Comparison of ENCODE assay signal across 32 mouse cellular contexts in genomic region chr4:61844758-61845455, GRCm38 (mm10). TPM values are rescaled to one million over a fixed set of nuclear protein-coding genes. Genes with fewer than 3 reads are reported as not detected.
DNase-seq lines count a peak whose midpoint lies in the region; ATAC-seq and TF ChIP-seq lines count a peak whose summit lies in the region.
"Had no signal": no experiment of that assay in that cellular context is flagged by ENCODE, and none has a peak within 500 bp of the region (broad histone marks: within the 10 kb centered on the region; RNA-seq: fewer than 3 reads in every experiment).

No protein-coding gene starts in this region.

- ATAC-seq in embryonic facial prominence, embryonic 13.5 days (ENCODE audit: insufficient number of reproducible peaks, insufficient read depth, low FRiP score, low TSS enrichment, low read depth): 0 out of 2 replicates have a peak, but pooled peaks have one; percentile 52
- ATAC-seq in kidney, embryonic 14.5 days (ENCODE audit: low FRiP score, low TSS enrichment): no peak
- no peak for ATAC-seq in lung, postnatal 0 days
- ATAC-seq: CD4-positive, CD25-positive, alpha-beta regulatory T cell, adult 4 months; intestine, embryonic 15.5 days; midbrain, embryonic 15.5 days had no signal

- no peak for TF ChIP-seq EP300 in lung, postnatal 0 days (IDR thresholded peaks at IDR 0.05)

- no peak overlapping the region for H3K4me2 ChIP-seq in embryonic facial prominence, embryonic 13.5 days
- H3K4me2 ChIP-seq in kidney, embryonic 14.5 days (replicated peaks; ENCODE audit: low read depth, low read length): no peak overlapping the region
- H3K4me2 ChIP-seq in lung, postnatal 0 days (replicated peaks; ENCODE audit: low read depth, low read length): no peak overlapping the region
- H3K4me2 ChIP-seq: embryonic facial prominence, embryonic 12.5 days; forebrain, embryonic 12.5 days; hindbrain, embryonic 15.5 days; intestine, embryonic 15.5 days; midbrain, embryonic 15.5 days; neural tube, embryonic 12.5 days had no signal

- 91% methylated on average over 5 of the region's 5 CpGs for WGBS in embryonic facial prominence, embryonic 13.5 days
- 91% methylated on average over 5 of the region's 5 CpGs for WGBS in embryonic facial prominence, embryonic 10.5 days
- 88% methylated on average over 5 of the region's 5 CpGs for WGBS in kidney, embryonic 14.5 days
- 68% methylated on average over 5 of the region's 5 CpGs for WGBS in lung, postnatal 0 days

- no peaks in the 10 kb centered on the region for H3K9me3 ChIP-seq in embryonic facial prominence, embryonic 13.5 days
- peaks cover 2% of the 10 kb centered on the region; the same call in 1 of the 2 replicates for H3K9me3 ChIP-seq in embryonic facial prominence, embryonic 10.5 days
- H3K9me3 ChIP-seq in kidney, embryonic 14.5 days (ENCODE audit: control insufficient read depth, low read length): 0 out of 2 replicates have a peak, but pooled peaks cover 3% of the 10 kb centered on the region
- no peaks in the 10 kb centered on the region for H3K9me3 ChIP-seq in lung, postnatal 0 days (ENCODE audit: low read length)
- H3K9me3 ChIP-seq: embryonic facial prominence, embryonic 12.5 days; hindbrain, embryonic 15.5 days; intestine, embryonic 15.5 days; midbrain, embryonic 15.5 days; neural tube, embryonic 12.5 days had no signal

- H3K27me3 ChIP-seq in embryonic facial prominence, embryonic 13.5 days: no peaks in the 10 kb centered on the region
- no peaks in the 10 kb centered on the region for H3K27me3 ChIP-seq in embryonic facial prominence, embryonic 10.5 days (replicated peaks; ENCODE audit: low read depth, poor library complexity, severe bottlenecking)
- H3K27me3 ChIP-seq in kidney, embryonic 14.5 days (ENCODE audit: control insufficient read depth, insufficient read depth, low read length): no peaks in the 10 kb centered on the region
- no peaks in the 10 kb centered on the region for H3K27me3 ChIP-seq in lung, postnatal 0 days (replicated peaks; ENCODE audit: insufficient read depth, low read length)
- H3K27me3 ChIP-seq: embryonic facial prominence, embryonic 12.5 days; forebrain, embryonic 12.5 days; hindbrain, embryonic 15.5 days; intestine, embryonic 15.5 days; midbrain, embryonic 15.5 days; neural tube, embryonic 12.5 days had no signal

- H3K36me3 ChIP-seq in embryonic facial prominence, embryonic 13.5 days: no peaks in the 10 kb centered on the region
- no peaks in the 10 kb centered on the region for H3K36me3 ChIP-seq in embryonic facial prominence, embryonic 10.5 days (replicated peaks)
- H3K36me3 ChIP-seq in kidney, embryonic 14.5 days (ENCODE audit: control insufficient read depth, insufficient read depth, low read length): no peaks in the 10 kb centered on the region
- H3K36me3 ChIP-seq in lung, postnatal 0 days (ENCODE audit: insufficient read depth, low read length): no peaks in the 10 kb centered on the region
- H3K36me3 ChIP-seq: embryonic facial prominence, embryonic 12.5 days; forebrain, embryonic 12.5 days; hindbrain, embryonic 15.5 days; intestine, embryonic 15.5 days; midbrain, embryonic 15.5 days; neural tube, embryonic 12.5 days had no signal

- no peak overlapping the region for H3K9ac ChIP-seq in embryonic facial prominence, embryonic 13.5 days
- no peak overlapping the region for H3K9ac ChIP-seq in kidney, embryonic 14.5 days (ENCODE audit: low read depth, low read length)
- H3K9ac ChIP-seq in lung, postnatal 0 days (replicated peaks; ENCODE audit: low read depth): no peak overlapping the region
- H3K9ac ChIP-seq: embryonic facial prominence, embryonic 12.5 days; forebrain, embryonic 12.5 days; hindbrain, embryonic 15.5 days; intestine, embryonic 15.5 days; midbrain, embryonic 15.5 days; neural tube, embryonic 12.5 days had no signal

- TF ChIP-seq CTCF in lung, postnatal 0 days (IDR thresholded peaks at IDR 0.05): no peak

- DNase-seq in embryonic facial prominence, embryonic 10.5 days (ENCODE audit: low spot score): no peak
- peak; percentile 40 to 79 for DNase-seq in kidney, adult 8-10 months
- peak; percentile 15 for DNase-seq in lung, postnatal 25 days (ENCODE audit: low spot score)
- DNase-seq in lung, postnatal 0 days (ENCODE audit: low spot score): no peak
- DNase-seq in adrenal gland, postnatal 14 days: peak; percentile 40
- no peak for DNase-seq in frontal cortex, postnatal 14 days (ENCODE audit: low spot score in 2 of 2)
- DNase-seq: cerebellum, adult 18-20 months; cerebellum, postnatal 14 days; gastrocnemius, postnatal 36 days; liver; lung, adult 2 months; retina, postnatal 1 day; right cerebral cortex, postnatal 25 days; thymus, postnatal 25 days had no signal

- no peak overlapping the region for H3K27ac ChIP-seq in embryonic facial prominence, embryonic 13.5 days
- no peak overlapping the region for H3K27ac ChIP-seq in embryonic facial prominence, embryonic 10.5 days (replicated peaks)
- H3K27ac ChIP-seq in kidney, embryonic 14.5 days (ENCODE audit: low read depth, low read length): no peak overlapping the region
- no peak overlapping the region for H3K27ac ChIP-seq in lung, postnatal 0 days (ENCODE audit: low read length)
- H3K27ac ChIP-seq: embryonic facial prominence, embryonic 12.5 days; forebrain, embryonic 12.5 days; hindbrain, embryonic 15.5 days; intestine, embryonic 15.5 days; left cerebral cortex, adult 2 months; macrophage; midbrain, embryonic 15.5 days; neural tube, embryonic 12.5 days had no signal

- H3K4me3 ChIP-seq in embryonic facial prominence, embryonic 13.5 days: no peak overlapping the region
- H3K4me3 ChIP-seq in embryonic facial prominence, embryonic 10.5 days: no peak overlapping the region
- H3K4me3 ChIP-seq in kidney, embryonic 14.5 days (ENCODE audit: low read length): no peak overlapping the region
- no peak overlapping the region for H3K4me3 ChIP-seq in lung, postnatal 0 days (ENCODE audit: low read depth, low read length)
- H3K4me3 ChIP-seq: embryonic facial prominence, embryonic 12.5 days; erythroblast, embryonic 14.5 days; forebrain, embryonic 12.5 days; hindbrain, embryonic 15.5 days; intestine, embryonic 15.5 days; left cerebral cortex, adult 2 months; midbrain, embryonic 15.5 days; neural tube, embryonic 12.5 days had no signal

- H3K4me1 ChIP-seq in embryonic facial prominence, embryonic 13.5 days: no peaks in the 10 kb centered on the region
- H3K4me1 ChIP-seq in embryonic facial prominence, embryonic 10.5 days: no peaks in the 10 kb centered on the region
- no peaks in the 10 kb centered on the region for H3K4me1 ChIP-seq in kidney, embryonic 14.5 days (ENCODE audit: control insufficient read depth, insufficient read depth, low read length)
- H3K4me1 ChIP-seq in lung, postnatal 0 days (ENCODE audit: insufficient read depth, low read depth, low read length): no peaks in the 10 kb centered on the region
- H3K4me1 ChIP-seq: embryonic facial prominence, embryonic 12.5 days; forebrain, embryonic 12.5 days; hindbrain, embryonic 15.5 days; intestine, embryonic 15.5 days; midbrain, embryonic 15.5 days; neural tube, embryonic 12.5 days had no signal

RNA-seq across cellular contexts. Expression of gene Mup5, which starts 9.9 kb away (rescaled TPM):
- 0.46 and 0.59 TPM in 2 replicates for polyA plus RNA-seq in embryonic facial prominence, embryonic 13.5 days (2015; fragmentation: Nextera tagmentation; extraction: Ambion mirVana)
- polyA plus RNA-seq in embryonic facial prominence, embryonic 10.5 days (2016; fragmentation: Nextera tagmentation; extraction: Ambion mirVana): not detected in 2 replicates
- polyA plus RNA-seq in kidney, embryonic 14.5 days (2014; fragmentation: Nextera tagmentation; extraction: Ambion mirVana): not detected in 2 replicates
- polyA plus RNA-seq in lung, postnatal 0 days (2015; fragmentation: Nextera tagmentation; extraction: Ambion mirVana): not detected in 2 replicates
- not detected in 2 replicates for total RNA-seq in adrenal gland, postnatal 14 days (2021)
- total RNA-seq: gastrocnemius, adult 18-20 months; gastrocnemius, postnatal 36 days; heart, adult 8-10 months; hematopoietic stem cell, adult 5-6 weeks; layer of hippocampus, postnatal 10 days had no signal
- polyA plus RNA-seq: CD4-positive, CD25-positive, alpha-beta regulatory T cell, adult 4 months; embryonic facial prominence, embryonic 12.5 days; erythroblast, embryonic 14.5 days; forebrain, embryonic 12.5 days; heart, embryonic 16.5 days; hindbrain, embryonic 15.5 days; intestine, embryonic 15.5 days; lung, adult 2 months; macrophage; midbrain, embryonic 15.5 days; neural tube, embryonic 12.5 days; spleen, adult 2 months had no signal

Comparison
In these comparisons a context has a peak if more than half of its experiments do, and no peak if none do; other contexts are left out.
1. DNase-seq: peak in kidney, adult 8-10 months (2 of 2), lung, postnatal 25 days (single experiment) and adrenal gland, postnatal 14 days (single experiment); none in embryonic facial prominence, embryonic 10.5 days (single experiment), lung, postnatal 0 days (single experiment) and frontal cortex, postnatal 14 days (0 of 2).